Mouse (Mus musculus): ENCODE results near the gene Sec14l5.

DNA sequence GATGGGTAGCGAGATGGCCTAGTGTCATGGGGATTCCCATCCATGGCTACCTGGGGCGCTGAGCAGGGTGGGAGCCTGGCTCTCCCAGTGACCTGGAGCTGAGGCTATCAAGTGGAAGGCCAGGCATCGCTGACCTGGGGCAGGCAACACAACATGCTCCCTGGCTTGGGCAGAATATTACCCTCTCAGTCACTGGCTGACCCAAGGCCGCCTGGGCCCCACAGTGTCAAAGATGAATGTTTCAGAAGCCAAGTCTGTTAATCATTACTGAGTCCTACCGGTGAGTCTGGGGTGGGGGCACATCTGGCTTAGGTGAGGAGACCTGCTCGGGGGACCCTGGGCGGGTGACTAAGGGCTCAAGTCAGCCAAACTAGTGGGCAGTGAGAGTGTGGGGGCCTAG, 37.0 kb upstream of the Sec14l5 start:
- TF ChIP-seq CTCF (IDR thresholded peaks at IDR 0.05; ENCODE audit: low read depth), result no peak
- TF ChIP-seq EP300 (optimal IDR thresholded peaks at IDR 0.05), result no peak

Data from stomach, postnatal 0 days (tissue).